Mouse (Mus musculus): ENCODE data around the gene Yars. TPM values are rescaled to one million over a fixed set of nuclear protein-coding genes. Genes with fewer than 3 reads are reported as not detected.

Yars gene
- total RNA-seq, 2 experiments from 2014 or later: 103 to 110 TPM

DNA sequence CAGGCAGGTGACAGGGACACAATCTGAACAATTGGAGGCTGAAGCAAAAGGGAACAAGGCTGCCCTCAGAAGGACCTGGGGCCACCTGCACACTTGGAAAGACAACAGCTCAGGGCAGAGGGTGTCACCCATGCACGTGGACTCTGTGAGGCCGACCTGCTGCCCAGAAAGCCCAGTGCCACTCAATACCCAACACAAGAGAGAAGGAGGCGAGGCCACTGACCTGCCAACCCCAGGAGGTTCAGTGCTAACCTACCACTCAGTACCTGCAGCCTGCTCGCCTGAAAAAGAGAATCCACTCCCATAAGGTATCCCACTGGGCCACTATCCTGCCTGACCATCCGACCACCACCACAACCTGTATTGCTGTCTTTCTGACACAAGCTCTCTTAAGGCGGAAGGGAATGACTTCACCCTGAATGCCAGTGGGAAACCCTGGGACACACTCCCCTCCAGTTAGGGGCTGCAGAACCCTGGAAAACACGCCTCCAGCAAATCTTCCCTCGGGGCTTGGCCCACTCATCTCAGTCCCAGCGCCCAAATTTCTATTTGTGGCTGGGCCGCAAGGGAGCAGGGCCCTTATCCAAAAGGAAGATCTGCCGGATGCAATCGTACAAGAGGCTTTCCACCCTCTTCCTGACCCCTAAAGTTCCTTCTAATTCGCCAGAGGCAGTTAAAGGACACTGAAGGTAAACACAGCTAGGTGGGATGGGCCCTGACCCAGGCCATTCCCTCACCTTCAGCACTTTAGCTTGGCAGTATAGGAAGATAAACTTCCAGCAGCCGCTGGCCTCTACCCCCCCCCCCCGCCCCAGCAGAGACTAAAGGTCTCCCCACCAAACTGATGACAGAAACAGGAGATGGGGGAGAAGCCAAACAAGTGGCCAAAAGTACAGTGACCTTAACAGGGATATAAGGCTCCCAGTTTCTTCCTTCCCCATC is 57.1 kb downstream of the Yars start:
- no peak for DNase-seq (ENCODE audit: low spot score in 2 of 2)
- intact Hi-C loops (cut with DNase I): no loop called here

DNA sequence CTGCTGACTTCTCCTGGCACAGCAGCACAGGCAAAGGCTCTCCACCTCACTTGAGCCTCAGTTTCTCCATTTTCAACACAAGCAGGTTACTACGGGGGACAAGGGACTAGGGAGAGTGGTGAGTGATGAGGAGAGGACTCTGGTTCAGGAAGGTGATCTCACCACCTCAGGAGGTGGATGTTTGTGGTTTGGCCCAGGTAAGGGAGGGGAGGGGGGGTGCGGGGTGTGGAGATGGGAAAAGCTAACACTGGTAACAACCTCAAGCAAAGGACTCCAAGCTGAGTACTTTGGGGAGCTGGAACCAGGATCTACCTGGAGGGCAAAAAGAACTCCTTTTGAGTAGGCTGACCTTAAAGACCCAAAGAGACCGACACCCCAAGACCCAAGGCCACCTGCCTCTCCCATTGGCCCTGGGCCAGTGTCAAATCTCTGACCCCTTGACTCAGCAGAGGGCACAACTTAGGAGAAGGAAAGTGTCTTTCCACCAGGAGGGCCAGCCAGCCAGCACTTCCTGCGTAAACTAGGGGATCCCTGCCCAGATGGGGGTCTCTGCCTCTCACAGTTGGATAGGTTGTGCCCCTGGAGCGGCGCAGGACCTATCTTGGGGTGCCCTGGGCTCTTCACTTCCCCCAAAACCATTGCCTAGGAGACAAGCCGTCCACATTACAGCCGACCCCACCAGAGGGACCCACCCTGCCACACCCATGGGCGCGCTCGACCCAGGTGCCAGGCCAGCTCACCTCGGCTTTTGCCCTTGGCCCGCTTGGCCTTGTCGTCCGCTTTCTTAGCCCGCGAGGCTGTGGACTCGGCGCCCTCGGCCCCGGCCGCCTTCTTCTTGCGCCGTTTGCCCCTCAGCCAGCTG is 58.1 kb downstream of the Yars start:
- intact Hi-C loops (cut with DNase I): no loop called here
- no peak for DNase-seq (ENCODE audit: low spot score in 2 of 2)

DNA sequence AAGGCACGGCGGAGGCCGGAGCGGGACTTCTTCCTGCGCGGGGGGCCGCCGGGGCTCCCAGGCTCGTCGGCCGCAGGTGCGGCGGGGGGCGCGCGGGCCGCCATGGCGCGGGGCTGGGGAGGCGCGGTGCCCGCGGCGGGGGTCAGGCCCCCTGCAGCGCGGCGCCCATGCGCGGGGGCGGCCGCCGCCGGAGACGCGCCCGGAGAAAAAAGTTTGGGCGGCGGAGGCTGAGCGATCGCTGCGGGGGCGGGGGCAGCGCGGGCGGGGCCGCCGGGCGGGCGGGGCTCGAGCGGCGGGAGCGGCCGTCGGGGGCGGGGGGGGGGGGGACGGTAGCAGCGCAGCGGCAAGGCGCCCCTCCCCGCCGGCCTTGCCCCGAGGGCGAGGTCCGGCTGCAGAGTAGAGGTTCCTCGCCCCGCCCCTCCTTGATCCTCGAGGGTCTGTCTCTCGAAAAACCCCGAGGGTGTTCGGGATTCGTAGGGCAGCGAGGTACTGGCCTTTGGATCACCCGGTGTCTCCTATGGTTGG is 58.7 kb downstream of the Yars start:
- intact Hi-C loops (cut with DNase I): no loop called here
- no peak for DNase-seq (ENCODE audit: low spot score in 2 of 2)

DNA sequence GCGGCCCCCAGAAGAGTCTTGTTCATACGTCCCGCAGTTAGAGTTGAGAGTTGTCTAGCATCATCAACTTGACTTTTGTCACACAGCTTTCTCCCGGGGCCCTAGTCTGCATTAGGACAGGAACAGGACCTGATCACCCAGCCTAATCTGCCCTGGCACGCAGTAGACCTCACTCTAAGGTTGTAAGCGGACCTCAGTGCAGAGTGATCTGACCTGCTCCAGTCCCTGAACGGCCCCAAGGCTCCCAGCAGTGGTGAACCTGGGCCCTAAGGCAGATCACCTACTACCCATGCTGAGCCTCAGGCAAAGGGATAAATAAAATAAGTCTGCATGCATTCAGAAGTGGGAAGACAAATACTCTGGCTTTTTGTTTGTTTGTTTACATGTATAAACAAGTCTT is 59.7 kb downstream of the Yars start:
- DNase-seq (ENCODE audit: low spot score in 2 of 2): no peak
- intact Hi-C loops (cut with DNase I): no loop called here

DNA sequence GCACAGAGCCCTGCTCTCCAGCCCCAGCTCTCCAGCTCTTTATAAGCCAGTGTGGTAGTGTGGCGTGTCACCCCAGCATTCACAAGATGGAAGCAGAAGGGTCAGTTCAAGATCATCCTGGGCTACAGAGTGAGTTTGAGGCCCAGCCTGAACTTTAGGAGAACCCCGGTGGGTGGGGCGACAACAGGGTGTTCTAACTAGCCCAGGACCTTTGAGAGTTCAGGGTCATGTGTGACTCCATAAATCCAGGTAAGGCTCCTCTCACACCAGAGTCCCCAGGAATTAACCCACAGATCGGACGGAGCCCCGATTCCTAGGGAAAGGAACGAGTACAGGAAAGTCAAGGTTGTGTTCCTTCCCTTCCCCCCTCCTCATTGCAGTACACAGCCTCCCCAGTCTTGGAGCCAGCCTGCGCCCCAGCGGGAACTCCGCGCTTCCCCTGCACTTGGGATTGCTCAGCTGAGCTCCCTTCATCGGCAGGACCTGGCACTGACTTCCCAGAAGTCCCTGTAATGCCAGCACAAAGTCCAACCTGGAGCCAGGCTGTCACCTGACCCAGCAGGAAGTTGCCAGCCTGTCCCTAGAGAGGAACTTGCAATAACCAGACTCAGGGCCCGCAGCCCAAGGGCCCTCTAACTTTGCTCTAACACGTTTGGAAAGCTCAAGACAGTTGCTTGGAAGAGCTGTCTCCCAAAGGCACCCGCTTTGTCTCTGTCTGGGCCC is 61.4 kb downstream of the Yars start:
- intact Hi-C loops (cut with DNase I): no loop called here
- no peak for DNase-seq (ENCODE audit: low spot score in 2 of 2)

DNA sequence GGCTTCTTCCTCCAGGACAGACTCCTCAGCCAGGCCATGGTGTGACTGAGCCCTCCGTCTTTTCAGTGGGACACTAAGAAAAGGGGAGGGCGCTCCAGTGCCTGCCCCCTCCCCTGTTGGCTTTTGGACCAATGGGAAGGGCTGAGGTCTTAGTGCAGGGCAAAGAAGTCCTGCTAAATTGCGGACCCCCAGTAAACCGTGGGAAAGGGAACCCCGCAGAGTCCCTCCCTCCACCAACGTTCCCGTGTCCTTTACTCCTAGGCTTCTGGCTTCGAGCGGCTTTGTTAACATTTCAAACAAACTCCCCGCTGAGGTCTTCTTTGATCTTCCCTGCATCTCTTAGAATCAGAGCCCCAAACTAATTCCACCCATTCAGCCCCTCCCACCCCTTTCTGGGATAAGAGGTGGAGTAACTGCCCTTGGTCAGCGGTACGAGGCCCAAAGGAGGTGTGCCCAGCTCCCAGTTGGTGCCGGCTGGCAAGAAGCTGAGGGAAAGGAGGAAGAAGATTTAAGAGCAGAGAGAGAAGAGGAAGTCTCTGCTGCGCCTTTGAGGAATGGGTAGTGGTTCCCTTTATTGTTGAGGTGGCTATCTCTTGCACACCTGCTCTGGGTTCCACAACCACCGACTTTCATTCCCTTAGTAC is 62.0 kb downstream of the Yars start:
- intact Hi-C loops (cut with DNase I): no loop called here
- no peak for DNase-seq (ENCODE audit: low spot score in 2 of 2)

DNA sequence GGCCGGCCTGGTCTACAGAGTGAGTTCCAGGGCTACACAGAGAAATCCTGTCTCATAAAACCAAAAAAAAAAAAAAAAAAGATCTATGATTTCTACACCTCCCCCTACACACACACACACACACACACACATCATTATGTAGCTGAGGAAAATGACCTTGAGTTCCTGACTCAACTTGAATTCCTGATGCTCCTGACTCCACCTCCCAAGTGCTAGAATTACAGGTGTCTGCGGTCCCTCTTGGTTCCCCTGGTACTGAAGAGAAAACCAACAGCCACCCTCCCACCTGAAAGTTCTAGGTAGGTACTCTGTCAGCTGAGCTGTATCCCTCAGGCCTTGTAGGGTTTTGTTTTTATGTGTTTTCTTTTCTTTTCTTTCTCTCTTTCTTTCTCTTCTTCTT is 62.9 kb downstream of the Yars start:
- intact Hi-C loops (cut with DNase I): no loop called here

DNA sequence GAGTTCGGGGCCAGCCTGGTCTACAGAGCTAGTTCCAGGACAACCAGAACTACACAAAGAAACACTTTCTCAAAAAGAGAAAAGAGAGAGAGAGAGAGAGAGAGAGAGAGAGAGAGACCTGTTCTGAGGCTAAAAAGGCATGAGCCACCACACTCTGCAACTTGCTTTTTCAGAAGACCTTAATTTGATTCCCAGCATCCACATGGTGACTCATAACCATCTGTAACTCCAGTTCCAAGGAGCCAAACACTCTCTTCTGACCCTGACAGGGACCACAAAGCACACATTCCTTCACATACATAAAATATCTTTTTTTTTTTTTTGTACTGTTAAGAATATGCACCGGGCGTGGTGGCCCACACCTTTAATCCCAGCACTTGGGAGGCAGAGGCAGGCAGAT is 65.0 kb downstream of the Yars start:
- DNase-seq (ENCODE audit: low spot score in 2 of 2): no peak
- intact Hi-C loops (cut with DNase I): no loop called here

More for the DNA sequence above, 62.9 kb downstream of the Yars start:
- DNase-seq (ENCODE audit: low spot score in 2 of 2): no peak

DNA sequence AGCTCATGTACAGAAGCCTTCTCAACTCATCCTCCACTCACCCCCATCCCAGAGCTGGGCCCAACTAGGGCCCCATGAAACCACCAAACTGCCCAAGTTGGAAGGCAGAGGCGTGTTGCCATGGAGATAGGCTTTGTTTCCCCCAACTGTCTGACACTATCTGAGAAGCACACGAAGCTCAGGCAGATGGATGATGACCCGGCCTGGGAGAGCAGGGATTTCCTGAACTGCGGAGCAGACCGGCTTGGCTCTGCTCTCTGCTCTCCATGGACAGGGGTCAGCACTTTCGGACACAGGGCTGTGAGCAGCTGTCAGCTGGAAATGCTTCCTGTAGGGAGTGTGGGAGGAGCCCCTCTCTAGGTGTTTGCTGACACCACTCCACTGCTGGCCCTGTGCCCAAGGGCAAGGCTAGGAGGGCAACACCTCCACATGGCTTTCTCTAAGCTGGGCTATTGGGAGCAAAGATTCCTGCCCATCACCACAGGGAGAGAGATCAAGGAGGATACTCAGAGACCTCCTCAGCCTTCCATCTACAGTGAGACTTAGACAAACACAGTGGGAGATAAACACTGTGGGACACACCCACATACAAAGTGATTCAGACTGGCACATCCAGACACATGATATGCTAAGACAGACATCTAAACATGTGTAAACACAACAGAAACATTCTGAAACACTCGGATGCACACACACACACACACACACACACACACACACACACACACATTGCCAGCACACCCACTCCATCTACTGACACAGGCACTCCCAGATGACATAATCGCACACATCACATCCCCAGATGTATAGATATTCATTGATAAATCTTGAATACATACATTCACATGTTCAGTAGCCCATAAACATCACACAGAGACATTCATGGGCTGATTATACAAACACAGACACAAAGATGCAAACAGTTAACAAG is 67.2 kb downstream of the Yars start:
- DNase-seq (ENCODE audit: low spot score in 2 of 2): peak in 1 of 2 experiments; percentile 38
- intact Hi-C loops (cut with DNase I): no loop called here

DNA sequence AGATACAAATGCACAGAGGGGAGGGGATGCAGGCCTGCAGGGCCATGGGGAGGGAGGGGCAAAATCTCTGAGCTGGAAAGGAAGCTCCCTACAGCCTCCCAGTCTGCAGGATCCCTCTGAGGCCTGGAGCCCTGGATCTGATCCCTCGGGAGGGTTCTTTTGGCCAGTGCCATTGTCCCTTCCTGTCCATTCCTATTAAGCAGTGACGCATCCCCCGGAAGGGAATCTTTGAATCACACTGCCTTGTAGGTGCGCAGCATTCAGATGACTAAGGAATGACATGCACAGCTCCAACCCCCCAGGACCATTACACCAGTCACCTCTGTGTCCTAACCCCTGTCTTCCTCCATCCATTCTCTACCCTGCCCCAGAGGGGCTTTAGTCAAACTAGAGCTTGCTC is 69.5 kb downstream of the Yars start:
- DNase-seq (ENCODE audit: low spot score in 2 of 2): no peak
- intact Hi-C loops (cut with DNase I): no loop called here

DNA sequence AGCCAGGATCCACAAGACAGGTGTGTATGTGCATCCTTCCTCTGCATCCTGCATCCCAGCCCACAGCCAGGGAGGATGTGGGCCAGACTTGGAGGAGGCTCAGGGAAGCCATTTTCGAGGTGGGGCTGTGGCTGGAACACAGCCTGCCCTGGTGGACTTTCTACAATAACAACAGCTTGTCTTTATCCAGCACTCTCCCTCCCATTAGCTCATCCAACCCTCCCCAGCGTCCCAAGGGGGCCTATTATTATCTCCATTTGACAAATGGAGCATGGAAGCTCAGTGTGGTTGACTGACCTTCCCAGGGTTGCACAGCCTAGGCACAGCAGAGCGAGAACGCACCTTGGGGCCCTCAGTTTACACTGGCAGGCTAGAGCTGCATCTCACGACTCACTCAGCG is 71.1 kb downstream of the Yars start:
- no peak for DNase-seq (ENCODE audit: low spot score in 2 of 2)
- intact Hi-C loops (cut with DNase I): no loop called here

DNA sequence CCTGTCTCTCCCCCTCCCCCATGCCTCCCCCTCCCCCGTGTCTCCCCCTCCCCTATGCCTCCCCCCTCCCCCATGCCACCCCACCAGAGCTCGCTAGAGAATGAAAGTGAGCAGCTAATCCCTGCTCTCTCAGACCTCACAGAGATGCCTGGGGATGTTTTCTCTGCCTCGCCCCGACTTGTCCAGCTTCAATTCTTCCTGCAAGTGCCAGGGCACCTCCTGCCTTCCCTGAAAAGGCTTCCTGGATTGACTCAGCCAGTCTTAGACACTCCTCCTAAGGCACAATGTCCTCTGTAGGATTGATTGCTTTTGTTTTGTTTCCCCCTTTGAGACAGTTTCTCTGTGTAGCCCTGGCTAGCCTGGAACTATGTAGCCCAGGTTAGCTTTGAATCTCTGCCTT is 71.6 kb downstream of the Yars start, which contains the start of gene C77080:
C77080 (minus strand) TSS at position 209 of the 400 bp plus-strand sequence.
- intact Hi-C loops (cut with DNase I): no loop called here
- no peak for DNase-seq (ENCODE audit: low spot score in 2 of 2)

DNA sequence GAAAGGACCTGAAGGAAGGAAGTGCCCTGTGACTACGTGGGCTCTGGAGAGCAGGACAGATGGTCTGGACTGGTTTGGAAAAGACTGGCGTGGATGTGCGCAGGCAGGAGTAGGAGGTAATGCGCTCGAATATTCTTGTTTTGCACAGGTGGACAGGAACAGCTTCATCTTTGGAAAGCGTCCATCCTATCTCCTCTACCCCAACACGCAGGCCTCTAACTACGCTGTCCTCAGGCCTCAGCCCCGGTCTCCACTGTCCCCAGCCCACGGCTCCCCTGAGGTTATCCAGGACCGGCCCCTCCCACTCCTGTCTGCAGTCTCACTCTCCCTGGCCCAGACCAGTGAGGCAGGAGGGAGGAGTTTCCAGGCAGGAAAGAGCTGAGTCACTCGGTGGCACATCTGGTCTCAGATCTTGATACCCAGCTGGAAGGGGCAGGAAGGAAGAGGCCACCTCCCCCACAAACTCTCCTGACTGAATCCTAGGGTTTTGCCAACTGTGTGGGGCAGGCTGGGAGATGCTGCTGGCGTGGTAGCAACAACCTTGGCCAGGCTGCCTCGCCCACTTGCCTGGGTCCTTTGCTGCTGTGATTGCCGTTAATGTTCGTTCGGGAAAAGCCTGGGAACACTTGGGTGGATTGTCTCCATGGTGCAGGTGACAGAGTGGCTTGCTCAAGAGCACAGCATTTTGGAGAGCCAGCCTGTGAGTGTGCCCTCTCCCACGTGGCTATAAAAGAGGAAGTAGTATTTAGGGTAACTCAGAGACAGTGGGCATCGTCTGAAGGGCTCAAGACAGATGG is 73.9 kb downstream of the Yars start:
- DNase-seq (ENCODE audit: low spot score in 2 of 2): peak; percentile 41 to 60
- intact Hi-C loops (cut with DNase I): no loop called here

DNA sequence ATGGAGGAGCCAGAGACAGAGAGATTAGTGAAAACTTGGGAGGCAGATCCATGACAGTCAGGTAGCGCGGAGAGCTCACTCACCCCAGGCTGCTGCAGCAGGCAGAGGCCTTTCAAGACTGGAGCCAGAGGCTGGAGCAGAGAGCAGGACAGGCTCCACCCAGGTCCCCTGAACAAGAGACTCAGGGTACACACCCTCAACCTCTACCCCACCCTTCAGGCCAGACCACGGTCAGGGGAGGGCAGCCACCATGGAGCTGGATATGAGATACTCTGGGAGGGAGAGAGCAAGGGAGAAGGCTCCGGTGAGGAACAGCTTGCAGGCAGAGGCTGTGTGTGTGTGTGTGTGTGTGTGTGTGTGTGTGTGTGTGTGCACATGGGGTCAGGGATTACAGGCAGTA is 76.6 kb downstream of the Yars start:
- DNase-seq (ENCODE audit: low spot score in 2 of 2): no peak
- intact Hi-C loops (cut with DNase I): no loop called here

DNA sequence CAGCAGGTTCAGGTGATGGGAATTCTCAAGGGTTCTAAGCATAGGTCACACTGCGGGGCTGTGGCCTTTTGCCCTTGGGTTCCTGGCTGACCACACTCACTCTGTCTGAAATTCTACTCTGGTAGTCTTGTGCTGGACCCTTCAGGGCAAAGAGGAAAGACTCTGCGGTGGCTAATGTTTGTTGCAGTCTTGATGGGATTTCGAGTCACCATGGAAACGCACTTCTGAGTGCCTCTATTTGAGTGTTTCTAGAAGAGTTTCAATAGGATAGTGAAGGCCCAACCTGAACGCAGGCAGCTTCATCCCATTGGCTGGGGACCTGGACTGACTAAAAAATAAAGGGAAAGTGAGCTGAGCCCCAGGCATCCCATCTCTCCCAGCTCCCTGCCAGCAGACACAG is 77.3 kb downstream of the Yars start:
- intact Hi-C loops (cut with DNase I): no loop called here

DNA sequence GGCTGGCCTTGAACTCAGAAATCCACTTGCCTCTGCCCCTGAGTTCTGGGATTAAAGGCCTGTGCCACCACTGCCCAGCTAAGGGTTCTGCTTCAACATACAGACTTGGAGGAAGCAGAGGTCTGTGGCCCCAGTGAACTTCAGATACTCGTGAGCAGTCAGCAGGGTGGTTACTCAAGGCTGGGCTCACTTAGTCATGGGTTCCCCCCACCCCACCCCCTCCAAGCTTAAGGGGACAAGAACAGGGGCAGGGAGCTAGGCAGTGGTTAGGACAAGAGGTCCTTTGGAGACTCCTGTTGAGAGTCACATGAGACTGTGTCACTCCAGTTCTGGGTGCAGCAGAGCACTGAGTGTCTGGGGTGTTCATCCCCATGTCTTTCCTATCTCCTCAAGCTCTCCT is 79.1 kb downstream of the Yars start:
- intact Hi-C loops (cut with DNase I): no loop called here

More for the DNA sequence above, 77.3 kb downstream of the Yars start:
- no peak for DNase-seq (ENCODE audit: low spot score in 2 of 2)

More for the DNA sequence above, 79.1 kb downstream of the Yars start:
- no peak for DNase-seq (ENCODE audit: low spot score in 2 of 2)
